Mouse (Mus musculus) liver (tissue): ENCODE measurements around the gene Idh3g.

Source experiments
- DNase-seq: peaks from one replicate; pipeline ENCODE4 v3.0.0-alpha.2; 2020; ENCODE audit warnings: mixed read lengths

Gene Idh3g

DNA sequence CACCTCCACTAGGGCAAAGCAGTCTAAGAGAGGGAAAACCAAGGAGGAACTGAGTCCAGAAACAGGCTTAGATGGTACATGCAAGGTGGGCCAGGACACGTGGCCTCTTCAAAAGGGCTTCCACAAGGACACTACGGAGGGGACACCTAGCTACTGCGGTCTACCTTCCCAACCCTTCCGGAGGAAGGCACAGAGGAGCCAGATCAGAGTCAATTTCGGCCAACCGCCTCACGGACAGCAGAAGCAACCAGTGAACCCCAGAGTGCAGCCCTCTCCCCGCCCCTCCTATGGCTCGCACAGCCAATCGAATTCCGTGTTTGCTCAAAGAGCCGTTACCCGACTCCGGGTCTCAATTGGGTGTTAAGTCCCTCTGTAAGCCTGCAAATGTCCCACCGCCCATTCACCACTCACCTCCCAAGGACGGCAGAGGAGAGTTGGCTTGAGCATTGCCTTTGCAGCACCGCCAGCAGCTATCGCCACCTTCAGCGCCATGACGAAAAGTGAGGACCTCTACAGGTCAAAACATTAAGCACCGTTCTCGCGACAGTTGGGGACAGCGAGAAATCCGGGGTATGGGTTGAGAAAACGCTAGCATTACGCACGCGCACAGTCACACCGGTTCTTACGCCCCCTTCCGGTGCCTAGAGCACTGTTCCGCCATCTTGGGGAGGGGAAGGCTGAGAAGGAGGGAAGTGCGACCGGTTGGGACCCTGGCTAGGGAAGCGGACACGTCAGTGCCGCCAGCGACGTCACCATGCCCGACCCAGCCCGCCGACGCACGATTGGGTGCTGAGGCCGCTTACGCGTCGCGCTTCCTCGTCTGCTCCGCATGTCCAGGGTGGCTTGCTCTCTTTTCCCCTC is at the start of gene Idh3g, which contains the start of gene Ssr4:
Gene Idh3g (minus strand): TSS at position 534 of the 861 bp plus-strand sequence.
Gene Ssr4 (plus strand): TSS at position 665 of the 861 bp plus-strand sequence.
- peak; percentile 90 for DNase-seq

DNA sequence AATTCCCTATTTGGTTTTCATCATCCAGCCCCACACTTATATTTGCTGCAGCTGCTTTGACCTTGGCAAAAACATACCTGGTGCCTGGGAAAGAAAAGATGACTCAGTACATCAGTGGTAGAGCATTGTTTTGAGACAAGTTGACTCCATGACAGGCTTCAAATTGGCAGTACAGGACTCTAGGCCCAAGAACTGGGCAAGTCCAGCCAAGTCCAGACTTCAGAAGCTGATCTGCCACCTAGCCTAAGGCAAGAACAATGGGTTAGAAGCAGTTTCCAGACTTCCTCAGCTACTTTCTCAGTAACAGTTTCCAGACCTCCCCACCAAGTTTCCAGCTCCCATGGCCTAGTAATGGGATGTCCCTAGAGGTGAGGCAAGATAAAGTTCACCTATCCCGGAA is 49.0 kb upstream of the Idh3g start:
- DNase-seq = no peak

DNA sequence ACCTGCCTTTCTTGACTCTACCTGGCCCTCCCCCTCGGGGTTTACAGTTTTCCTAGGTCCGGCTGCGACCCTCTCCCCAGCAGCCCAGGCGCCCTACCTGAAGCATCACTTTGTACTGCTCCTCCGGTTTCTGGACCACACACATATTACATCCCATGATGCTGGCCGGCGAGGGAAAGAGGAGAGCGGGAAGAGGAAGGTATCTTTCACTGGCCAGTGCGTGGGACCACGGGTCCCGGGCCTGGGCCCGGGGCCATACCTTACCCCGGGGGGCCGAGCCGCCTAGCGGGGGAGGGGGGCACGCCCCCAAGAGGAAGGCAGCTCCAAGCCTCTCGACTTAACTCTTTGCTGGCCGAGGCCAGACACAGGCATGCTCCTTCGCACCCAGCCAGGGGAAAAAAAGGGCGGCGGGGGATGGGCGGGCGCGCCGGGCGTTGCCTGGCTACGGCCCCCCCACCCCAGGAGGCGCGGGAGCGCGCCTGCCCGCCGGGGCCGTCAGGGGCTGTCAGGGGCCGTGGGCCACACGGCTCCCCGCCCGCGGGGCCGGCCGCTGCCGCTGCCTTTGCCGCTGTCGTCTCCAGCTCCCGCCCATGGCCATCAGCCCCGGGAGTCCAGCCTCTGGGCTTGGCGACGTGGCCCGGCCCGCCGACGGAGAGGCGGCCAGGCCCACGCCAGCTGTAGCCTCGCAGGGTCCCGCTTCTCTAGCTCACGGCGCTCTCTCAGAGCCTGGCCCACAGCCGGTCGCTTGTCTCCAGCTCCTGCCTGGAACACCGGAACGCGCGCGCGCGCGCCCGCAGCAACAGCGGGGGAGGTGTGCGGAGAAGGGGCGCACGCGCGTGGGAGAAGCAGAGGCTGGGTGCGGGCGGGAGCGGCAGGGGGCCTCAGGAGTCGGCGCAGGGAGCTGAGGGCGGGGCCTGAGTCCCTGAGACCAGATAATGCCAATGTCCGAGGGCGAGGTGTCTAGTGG is 37.8 kb upstream of the Idh3g start, which contains the start of gene Pdzd4:
Gene Pdzd4 (minus strand): TSS at position 785 of the 967 bp plus-strand sequence.
- DNase-seq = peak; percentile 40

GRCm38 (mm10) chrX:73823747-73824146 is 37.0 kb upstream of the Idh3g start:
- no peak for DNase-seq

DNA sequence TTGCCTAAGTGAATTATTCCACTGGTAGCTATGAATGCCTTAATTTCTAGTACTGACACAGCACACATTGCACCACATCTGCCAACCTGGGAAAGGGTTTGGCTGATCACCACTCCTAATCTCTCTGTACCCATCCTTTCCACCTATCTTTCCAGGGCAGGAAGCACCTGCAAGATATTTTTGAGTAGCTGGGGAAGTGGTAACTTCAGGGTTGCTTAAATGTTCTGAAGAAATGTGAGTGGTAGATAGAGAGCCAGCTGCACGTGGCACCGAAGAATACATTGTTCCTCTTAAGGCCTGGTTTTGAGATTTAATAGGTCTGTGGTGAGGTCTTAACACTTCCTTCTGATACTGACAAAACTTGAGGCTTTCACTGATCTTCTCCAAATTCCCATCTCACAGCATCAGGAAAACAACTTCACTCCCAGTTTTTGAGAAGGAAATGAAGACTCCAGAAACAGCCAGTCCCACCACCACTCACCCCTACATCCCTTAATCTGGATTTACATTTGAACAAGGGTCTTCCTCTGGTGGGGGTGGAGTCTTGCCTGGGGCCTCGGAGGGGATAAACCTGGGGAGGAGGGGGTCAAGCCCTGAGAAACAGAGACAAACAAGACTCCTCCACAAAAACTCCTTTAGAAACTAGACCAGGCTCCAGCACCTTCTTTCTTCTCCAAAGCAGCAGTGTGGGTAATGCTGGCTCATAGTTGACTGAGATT is 30.1 kb upstream of the Idh3g start:
- DNase-seq = no peak

DNA sequence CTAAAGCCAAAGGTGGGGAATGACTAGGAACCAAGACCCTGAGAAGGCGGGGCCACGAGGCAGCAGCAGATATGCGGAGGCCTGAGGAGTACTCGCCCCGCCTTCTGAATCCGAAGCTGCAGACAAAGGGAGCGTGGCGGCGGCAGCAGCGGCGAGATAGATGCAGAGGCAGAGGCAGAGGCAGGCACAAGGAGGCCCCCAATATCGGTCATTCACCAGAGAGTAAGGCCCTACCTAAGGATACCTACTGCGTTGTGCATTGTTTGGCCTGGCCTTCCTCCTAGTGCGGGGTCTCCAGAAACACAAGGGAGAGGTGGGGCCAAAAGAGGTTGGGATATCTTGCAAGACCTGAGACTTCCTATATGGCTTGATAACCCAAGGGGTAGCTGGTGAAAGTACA is 28.4 kb upstream of the Idh3g start:
- no peak for DNase-seq

DNA sequence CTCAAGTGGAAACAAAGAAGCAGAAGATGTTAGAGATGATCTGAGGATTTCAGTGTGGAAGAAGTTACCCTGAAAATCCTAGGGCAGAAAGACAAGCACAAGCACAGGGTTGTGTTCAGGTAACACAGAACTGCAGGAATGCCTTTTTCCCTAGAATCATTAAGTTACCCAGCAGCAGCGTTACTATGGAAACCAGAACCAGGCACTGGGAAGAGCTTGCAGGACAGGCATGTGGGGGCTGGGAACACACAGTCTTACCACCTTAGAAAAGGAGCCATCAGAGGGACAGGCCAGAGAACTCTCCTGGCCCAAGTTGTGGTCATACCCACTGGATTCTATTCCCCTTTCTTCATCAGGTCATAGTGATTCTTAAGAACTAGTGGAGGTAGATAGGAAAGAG is 19.1 kb upstream of the Idh3g start:
- DNase-seq = no peak

GRCm38 (mm10) chrX:73798502-73798901 is 11.8 kb upstream of the Idh3g start:
- peak; percentile 70 for DNase-seq

DNA sequence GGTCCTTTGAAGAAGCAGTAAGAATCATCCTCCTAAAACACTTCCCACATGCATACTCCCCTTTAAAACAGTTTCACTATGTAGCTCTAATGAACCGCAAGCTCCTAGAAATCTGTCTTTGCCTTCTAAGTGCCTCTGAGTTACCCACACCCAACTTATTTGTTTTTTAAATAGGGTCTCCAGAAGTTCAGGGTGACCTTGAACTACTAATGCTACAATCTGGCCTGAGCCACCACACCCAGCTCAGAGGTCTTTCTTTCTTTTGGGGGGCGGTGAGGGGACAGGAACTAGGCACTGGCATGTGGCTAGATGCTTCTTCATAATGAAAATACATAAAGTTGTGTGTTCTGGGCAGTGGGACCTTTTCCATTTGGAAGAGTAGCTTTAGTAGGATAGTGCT is 10.8 kb upstream of the Idh3g start:
- DNase-seq = no peak

DNA sequence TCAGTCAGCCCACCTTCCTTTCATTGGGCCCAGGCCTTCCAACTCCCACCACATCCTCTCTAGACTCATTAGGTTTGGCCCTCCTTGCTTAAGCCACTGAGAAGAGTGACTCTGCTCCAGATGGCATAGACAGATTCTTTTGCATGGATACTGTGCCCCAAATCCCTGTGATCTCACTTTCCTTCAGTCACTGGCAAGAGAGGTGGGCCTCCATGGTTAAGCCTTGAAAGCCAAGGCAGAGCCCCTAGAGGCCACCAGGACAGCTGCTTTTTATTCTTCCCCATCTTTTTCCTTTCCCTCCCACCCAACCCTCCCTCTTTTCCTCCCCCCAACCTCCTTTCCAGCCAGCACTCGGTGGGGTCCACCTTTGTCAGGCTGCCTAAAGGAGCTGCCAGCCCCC is 6.8 kb upstream of the Idh3g start:
- DNase-seq = no peak

- no peak for DNase-seq
Observed at GRCm38 (mm10) chrX:73793039-73793438, 6.3 kb upstream of the Idh3g start.

DNA sequence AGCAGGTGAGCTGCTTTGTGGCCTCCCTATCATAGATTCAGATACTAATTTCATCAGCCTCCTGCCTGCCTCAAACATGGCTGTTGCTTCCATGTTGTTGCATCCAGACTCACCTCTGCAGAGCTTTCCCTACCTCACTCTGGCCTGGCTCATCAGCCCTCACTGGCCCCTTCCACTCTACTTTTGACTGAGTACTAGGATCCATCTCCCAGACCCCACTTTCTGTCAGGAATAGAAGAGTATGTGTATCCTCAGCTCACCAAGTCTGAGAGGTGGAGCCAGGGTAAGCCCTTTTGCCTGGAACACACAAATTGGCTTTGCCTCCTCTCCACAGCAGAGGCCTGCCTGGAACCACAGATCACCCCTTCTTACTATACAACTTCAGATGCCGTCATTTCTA is 1.8 kb upstream of the Idh3g start:
- DNase-seq = no peak

DNA sequence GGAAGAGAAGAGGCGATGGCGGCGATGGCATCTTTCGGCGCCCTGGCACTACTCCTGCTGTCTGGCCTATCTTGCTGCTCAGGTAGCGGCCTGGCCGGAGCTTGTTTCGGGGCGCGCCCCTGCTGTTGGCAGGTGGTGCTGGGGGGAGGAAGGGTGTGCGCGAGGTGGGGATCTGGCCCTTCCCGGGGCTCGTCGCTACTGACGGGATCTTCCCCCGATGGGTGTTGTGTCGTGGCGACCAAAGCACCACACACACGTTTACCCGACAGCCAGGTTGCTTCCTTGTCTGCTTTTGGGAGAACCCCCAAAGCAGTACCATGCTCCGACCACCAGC is 495 bp upstream of the Idh3g start:
- no peak for DNase-seq

DNA sequence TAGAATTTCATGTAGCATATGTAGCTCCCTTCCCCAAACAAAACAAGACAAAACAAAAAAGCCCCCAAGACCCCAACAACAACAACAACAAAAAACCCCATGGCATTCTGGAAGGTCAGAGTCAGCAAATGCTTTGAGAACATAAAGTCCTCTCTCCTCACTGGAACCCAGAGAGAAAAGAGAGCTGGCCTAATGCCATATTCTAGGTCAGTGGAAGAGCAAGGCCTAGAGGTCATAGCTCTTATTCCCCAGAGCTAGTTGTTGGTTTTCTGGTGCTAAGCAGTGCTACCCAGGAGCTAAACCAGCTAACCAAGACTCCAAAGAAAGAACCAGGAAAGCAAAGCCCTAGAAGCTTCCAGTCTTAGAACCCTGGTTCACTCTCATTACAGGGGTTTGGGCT is 1.0 kb downstream of the Idh3g start:
- no peak for DNase-seq

GRCm38 (mm10) chrX:73782227-73782626 is 4.5 kb downstream of the Idh3g start:
- no peak for DNase-seq

GRCm38 (mm10) chrX:73774802-73775483 is 11.8 kb downstream of the Idh3g start:
- no peak for DNase-seq

DNA sequence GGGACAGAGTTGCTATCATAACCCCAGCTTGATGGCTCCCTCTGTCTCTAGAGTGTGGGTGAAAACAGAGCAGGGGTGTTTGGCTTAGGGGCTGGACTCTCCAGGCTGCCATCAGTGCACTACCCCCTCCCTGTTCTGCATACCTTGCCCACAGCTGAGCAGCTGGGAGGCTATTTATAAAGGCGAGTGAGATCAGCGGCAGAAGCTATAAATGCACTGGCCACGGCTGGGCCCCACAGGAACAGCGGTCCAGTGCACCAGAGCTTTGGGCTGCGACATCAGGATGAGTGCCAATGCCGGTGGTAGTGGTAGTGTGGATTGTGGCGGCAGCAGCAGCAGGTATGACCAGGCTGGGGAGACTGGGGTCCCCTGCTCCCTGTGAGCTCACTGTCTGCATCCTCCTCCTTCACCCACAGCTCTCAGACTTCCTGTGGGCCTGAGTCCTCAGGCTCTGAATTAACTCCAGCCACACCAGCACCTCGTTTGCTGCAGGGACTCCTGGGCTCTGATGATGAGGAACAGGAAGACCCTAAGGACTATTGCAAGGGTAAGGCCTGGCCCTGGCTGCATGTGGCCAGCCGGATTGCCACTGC is 12.4 kb downstream of the Idh3g start, which contains the start of gene Srpk3:
Gene Srpk3 (plus strand): TSS at position 238 of the 593 bp plus-strand sequence.
- no peak for DNase-seq

- DNase-seq = peak; percentile 21
Observed at GRCm38 (mm10) chrX:73767267-73767666, 19.4 kb downstream of the Idh3g start.

GRCm38 (mm10) chrX:73765311-73765710 is 21.4 kb downstream of the Idh3g start:
- peak; percentile 22 for DNase-seq

DNA sequence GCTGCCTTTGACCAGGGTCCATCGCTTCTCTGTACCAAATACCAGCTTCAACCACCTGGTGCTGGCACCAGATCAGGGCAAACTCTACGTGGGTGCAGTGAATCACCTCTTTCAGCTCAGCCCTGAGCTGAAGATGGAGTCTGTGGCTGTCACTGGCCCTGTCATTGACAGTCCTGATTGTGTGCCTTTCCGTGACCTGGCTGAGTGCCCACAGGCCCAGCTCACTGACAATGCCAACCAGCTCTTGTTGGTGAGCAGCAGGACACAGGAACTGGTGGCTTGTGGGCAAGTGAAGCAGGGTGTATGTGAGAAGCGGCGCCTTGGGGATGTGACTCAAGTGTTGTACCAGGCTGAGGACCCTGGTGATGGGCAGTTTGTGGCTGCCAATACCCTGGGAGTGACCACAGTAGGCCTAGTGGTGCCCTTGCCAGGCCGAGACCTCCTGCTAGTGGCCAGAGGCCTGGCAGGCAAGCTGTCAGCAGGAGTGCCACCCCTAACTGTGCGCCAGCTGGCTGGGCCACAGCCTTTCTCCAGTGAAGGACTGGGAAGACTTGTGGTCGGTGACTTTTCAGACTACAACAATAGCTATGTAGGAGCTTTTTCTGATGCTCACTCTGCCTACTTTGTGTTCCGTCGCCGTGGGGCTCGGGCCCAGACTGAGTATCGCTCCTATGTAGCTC is 27.9 kb downstream of the Idh3g start:
- no peak for DNase-seq
